Mouse (Mus musculus) left cerebral cortex, postnatal 14 days (tissue): ENCODE results near the gene Ablim1. TPM values are rescaled to one million over a fixed set of nuclear protein-coding genes. Genes with fewer than 3 reads are reported as not detected.

Experiments used
- DNase-seq, 2 experiments: peaks; one replicate each; pipeline ENCODE4 v3.0.0; 2021 to 2022; ENCODE audit warnings: low spot score in 2 of 2, mixed read lengths in 1 of 2
- intact Hi-C: fragments of 180-260 bp; cut with DNase I; formaldehyde crosslinking; loops from one replicate; pipeline ENCODE4 v1.15.1; 2025
- total RNA-seq, 2 experiments: library from RNA; stranded (reverse); gene quantifications; 2 replicates each; pipeline ENCODE4 v1.2.3; 2021

Gene Ablim1
- total RNA-seq, 2 experiments from 2014 or later, result 105 to 120 TPM

DNA sequence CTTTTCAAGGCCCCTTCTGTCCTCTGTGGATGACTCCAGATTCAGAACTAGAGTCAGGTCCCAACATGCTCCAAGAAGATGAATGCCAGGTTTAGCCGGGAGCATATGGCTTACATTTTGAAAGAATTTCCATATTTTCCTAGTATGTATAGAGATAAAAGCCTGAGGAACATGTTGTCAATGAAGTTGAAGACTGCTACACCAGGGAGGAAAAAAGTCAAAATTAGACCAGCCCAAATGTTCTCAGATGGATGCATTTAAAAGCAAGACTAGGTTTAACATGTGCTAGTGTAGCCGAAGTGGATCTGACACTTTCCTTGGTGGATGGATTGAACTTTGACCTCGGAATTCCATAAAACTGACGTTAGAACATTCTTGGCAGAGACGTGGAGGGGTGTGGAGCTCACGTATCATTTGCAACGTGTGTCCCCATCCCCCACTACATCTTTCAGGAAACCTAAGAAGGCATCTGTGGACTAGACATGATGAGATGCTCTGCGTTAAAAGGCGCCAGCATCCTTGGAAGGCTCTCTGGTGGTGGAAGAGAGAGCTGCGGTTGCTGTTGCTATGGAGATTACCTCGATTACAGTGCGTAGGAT is 37.7 kb upstream of the Ablim1 start:
- peak; percentile 41 to 73 for DNase-seq
- intact Hi-C loops, result no loop called here

DNA sequence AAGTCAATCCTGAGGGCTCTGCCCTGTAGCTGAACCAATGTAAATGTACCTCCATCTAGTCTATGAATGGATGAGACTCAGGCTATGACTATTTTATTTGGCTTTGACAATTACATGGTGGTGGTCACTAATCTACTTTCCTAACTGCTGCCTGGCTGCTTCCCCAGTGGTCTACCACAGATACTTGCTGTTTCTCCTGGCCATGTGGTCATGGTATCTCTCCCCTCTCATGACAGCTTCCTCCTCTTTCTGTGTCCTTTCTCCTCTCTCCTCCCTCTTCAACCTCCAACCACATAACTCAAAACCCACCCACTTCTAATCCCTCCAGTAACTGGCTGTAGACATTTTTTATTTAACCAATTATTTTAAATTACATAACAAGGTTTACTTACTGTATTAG is 34.4 kb upstream of the Ablim1 start:
- intact Hi-C loops, result no loop called here
- no peak for DNase-seq

DNA sequence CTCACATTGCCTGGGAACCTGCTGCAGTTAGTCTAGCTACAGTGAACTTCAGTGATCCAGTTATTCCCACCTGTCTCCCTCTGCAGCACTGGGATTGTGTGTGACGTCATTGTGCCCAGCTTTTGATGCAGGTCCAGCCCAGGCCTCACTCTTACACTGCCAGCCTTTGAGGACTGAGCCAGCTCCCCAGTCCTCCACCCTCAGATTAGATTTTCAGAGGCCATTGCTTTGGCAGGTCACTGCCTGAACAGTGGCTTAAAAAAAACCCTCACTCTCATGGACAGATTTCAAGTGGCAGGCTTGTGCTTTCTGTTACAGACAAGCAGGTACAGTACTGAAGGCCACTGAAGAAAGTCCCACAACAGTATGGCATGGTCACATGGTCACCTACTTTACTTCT is 30.0 kb upstream of the Ablim1 start:
- no peak for DNase-seq
- intact Hi-C loops, result no loop called here

DNA sequence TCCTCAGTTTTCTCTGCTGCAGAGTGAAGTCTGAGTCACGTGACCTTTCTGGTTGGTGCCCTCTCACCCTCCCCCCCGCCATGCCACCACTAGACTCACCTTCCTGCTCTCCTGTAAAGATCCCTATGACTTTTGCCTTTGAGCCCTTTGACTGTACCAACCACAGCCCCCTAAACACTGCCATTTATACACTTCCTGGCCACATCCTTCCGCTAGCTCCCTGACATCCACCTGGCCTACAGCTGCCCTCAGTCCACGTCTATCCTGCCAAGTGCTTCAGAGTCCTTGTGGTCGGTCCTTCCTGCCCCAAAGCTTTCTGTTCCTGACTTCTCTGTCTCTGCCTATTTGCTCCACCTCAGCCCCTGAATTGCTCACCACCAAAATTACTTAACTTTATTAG is 29.1 kb upstream of the Ablim1 start:
- intact Hi-C loops, result no loop called here
- DNase-seq, result no peak

DNA sequence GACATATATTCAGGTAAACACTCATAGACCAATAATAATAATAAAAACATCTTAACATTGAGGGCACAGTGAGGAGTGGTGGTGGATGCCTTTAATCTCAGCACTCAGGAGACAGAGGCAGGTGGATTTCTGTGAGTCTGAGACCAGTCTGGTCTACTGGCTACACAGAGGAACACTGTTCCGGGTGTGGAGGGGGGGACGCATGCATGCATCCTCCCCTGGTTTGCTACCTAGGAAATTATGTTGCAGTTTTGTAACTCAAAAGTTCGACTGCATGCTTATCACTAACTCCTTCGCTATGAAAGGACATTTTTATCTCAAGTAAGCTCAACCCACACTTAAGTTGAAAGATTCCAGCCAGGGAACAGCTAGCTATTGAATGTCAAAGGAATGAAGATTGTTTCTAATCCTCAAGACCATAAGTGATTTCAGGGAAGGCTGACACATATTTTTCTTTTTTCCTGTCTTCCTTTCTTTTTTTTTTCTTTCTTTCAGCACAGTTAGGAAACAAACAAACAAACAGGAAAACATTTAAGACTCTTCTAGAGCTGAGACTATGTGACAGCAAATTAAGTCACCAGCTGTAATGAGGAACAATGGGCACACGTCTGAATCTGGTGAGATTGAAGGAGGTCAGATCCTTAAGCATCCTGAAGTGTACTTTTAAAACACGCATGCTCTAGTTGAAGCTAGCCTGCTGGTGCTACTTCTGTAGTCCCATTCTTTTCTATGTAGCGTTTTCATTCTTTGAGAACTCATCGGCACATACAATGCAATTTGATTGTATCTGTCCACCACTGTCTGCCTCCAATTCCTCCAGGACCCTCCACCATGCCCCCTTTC is 26.4 kb upstream of the Ablim1 start:
- intact Hi-C loops, result no loop called here
- DNase-seq, result no peak

DNA sequence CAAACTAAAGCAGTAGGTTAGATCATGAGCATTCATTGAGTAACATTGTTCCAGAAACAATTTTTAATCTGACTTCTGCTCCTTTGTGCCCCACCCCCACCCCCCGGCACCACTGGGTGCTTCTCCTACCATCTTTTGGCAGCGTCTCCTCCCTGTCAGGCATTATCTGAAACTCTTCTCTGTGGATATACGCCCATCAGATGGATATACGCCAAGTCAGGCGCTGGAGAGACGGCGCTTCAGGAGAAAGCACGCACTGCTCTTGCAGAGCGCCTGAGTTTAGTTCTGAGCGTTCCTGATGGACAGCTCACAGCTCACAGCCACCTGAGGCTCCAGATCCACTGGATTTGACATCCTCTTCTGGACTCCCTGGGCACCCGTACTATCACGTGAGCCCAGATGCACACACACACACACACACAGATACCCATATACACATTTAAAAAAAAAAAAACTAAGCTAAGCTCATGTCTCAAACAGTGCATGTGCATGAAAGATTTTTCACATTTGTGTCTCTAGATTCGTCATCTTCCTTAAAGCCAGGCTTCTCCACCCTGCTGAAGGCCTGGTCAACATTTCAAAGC is 24.7 kb upstream of the Ablim1 start:
- peak in 1 of 2 experiments; percentile 46 for DNase-seq
- intact Hi-C loops, result no loop called here

DNA sequence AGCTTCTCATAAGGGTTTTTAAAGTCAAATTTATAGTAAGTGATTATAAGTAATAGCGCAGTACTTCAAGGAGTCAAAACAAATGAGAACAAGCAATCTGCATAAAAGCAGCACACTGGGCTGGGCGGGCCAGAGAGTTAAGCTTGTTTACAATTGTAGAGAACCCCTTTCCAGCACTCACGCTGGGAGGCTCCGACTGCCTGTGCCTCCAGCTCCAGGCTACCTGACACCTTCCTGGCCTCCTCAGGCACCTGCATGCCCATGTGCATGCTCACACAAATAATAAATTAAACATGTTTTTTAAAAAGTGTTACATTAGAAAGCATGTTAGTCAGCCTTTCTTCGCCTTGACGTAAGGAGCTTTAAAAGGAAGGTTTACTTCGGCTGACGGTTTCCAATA is 20.4 kb upstream of the Ablim1 start:
- intact Hi-C loops, result no loop called here
- DNase-seq, result no peak

DNA sequence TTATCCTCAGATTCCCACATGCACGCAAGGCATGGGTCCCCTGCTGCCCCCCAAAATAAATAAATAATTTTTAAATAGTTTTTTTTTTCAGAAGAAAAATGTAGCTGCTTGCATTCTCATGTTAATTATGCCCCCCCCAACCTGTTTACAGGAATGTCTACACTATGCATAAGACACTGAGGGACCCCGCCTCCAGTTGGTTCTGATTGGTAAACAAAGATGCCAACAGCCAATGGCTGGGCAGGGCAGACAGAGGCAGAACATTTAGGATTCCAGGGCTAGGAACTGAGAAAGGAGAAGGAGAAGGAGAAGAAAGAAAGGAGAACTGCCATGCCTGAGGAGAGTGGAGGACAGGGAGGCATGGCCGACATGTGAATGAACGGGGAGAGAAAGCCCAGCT is 18.6 kb upstream of the Ablim1 start:
- intact Hi-C loops, result no loop called here
- no peak for DNase-seq

DNA sequence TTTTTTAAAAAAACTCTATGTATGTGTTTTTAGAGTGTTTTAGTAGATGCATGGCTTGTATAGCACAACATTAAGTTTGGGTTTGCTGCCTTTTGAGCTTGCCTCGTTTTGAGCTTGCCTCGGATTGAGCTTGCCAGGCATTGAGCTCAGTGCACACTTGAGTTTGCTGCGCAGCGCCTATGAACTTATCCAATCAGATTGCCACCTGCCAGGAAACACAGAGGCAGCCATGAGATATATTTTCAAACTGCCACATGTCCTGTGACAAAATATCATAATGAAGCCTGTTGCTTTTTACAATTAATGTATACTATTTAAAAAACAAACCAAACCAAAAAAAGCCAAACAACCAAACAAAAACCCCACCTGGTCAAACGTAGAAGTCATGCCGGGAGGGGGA is 16.5 kb upstream of the Ablim1 start:
- intact Hi-C loops, result no loop called here
- DNase-seq, result no peak

DNA sequence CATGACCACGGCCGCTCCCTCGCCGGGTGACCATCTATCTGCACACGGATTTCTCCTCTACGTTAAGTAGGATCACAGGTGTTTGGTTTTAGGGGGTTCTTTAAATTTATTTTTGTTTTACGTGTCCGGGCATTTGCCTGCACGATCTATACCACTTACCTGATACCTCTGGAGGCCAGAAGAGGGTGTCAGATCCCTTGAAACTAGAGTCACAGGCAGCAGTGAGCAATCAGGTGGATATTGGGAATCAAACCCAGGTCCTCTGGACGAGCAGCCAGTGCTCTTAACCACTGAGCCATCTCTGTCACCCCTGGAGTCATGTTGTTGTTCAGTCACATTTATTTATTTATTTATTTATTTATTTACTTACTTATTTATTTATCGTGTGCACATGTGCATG is 15.6 kb upstream of the Ablim1 start:
- no peak for DNase-seq
- intact Hi-C loops, result no loop called here

DNA sequence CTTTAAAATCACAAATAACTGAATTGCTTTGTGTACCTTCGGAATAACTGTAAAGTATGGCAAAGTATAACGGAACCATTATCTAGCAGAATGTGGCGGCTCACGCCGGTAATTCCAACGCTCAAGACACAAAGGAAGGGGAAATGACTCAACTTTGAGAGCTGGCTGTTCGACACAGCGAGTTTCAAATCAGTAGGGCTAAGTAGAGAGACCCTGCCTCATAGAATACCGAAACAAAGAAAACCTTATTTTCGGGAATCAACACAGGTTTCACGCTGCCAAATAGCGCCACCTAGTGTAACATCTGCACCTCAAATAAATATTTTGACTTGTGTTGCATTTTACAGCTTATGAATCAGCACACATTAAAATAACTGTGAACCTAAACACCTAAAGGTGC is 14.1 kb upstream of the Ablim1 start:
- intact Hi-C loops, result loop anchor here (5.0 to 10.0 kb wide), 2 partner anchors 261 to 414 kb away; no protein-coding TSS in a partner anchor
- DNase-seq, result peak; percentile 44 to 54

DNA sequence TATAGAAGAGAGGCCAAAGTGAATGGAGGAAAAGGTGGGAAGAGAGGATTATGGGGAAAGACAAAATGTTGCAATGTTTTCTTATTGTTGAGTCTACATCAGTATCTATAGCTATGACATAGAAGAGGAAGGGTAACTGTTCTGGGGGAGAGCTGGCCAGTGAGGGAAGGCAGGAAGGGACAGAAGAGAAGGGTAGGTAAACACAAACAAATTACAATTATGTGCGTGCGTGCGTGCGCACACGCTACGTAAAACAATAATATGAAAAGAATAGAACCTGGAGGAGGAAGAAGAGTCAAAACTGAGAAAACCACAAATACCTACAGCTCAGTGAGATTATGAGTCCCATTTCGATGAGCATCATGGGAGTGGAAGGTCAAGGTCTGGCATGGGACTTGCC is 13.6 kb upstream of the Ablim1 start:
- no peak for DNase-seq
- intact Hi-C loops, result loop anchor here (5.0 to 10.0 kb wide), 2 partner anchors 261 to 413 kb away; no protein-coding TSS in a partner anchor

DNA sequence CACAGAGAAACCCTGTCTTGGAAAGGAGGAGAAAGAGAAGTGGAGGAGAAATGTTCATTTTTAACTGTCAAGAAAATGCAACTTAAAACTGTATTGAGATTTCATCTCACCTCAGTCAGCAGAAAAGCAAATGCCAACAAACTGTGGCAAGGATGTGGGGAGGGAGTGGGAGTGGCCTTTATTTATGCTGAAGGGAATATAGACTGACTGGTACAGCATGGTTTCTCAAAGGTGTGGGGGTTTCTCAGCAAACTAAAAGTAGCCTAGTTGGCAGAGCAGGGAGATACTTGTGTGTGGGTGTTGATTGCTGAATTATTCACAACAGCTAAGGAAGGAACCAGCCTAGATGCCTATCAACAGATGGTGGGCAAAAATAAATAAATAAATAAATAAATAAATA is 13.0 kb upstream of the Ablim1 start:
- intact Hi-C loops, result loop anchor here (5.0 to 10.0 kb wide), 2 partner anchors 260 to 413 kb away; no protein-coding TSS in a partner anchor
- DNase-seq, result peak in 1 of 2 experiments; percentile 30

DNA sequence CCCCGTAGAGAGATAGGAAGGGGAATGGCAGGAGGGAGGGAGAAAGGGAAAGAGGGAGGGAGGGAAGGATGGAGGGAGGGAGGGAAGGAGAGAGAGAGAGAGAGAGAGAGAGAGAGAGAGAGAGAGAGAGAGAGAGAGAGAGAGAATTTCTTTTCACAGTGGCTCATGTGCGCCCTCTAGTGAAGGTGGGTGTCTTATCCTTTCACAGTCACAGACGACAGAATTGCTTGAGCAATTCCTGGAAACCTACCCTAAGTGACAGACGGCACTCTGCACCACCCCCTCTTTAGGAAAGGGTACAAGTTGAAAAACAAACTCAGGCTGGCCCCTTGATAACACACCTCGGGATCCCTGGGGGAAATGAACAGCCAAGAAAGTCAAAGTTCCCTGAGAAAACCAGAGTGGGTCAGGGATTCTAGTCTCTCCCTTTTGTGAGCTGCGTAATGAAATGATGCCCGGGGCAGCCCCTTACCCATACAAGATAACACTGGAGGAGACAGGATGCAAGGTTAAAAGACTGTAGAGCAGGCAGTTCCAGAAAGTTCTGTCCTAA is 11.1 kb upstream of the Ablim1 start:
- peak; percentile 74 to 82 for DNase-seq
- intact Hi-C loops, result loop anchor here (2.0 to 10.0 kb wide), 3 partner anchors 165 to 411 kb away; no protein-coding TSS in a partner anchor

DNA sequence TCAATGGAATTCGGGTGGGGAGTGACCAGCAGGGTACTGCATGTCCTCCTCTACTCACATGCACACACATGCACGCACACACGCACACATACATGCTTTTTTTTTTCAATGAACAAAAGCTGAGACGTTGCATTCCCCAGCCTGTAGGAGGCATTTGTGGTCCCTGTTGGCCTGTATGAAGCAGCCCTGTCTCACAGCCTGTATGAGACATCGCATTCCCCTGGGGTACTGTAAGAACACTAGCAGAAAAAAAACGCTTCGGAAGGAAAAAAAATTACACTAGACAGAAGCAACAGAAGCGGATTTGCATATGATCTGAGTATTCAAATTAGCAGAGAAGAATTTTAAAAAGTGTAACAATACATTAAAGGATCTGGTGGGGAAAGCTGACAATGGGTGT is 8.4 kb upstream of the Ablim1 start:
- DNase-seq, result peak in 1 of 2 experiments; percentile 38
- intact Hi-C loops, result loop anchor here (10.0 kb wide), 1 partner anchor 408 kb away; no protein-coding TSS in a partner anchor

DNA sequence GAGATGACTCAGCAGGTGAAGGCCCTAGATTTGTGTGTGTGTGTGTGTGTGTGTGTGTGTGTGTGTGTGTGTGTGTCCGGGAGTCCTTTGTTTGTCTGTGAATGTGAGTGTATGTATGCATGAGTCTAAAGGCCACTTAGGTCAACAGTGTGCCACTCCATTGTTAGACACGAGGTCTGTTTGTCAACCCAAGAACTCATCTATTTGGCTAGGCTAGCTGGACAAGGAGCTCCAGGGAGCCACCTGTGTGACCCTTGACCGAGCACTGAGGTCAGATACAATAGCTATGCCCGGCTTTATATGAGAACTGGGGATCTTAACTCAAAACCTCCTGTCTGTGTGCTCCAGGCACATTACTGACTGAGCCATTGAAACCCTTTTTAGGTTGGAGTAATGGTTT is 7.8 kb upstream of the Ablim1 start:
- intact Hi-C loops, result loop anchor here (10.0 kb wide), 1 partner anchor 408 kb away; no protein-coding TSS in a partner anchor
- DNase-seq, result no peak

DNA sequence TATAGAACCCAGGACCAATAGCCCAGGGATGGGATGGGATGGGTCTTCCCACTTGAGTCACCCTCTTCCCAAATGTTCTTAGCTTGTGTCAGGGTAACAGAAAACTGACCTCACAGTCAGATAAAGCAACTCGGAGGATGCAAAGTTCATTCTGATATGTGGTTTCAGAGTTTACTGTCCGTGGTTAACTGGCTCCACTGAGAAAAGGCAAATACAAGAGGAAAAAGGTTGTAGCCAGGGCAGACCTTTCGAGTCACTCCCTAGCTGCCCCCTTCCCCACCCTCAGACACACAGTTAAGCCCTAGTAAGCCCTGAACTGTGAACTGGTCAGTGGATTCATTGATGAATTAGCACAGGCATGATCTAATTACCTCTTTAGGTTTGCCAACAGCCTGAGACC is 7.1 kb upstream of the Ablim1 start:
- intact Hi-C loops, result loop anchor here (10.0 kb wide), 1 partner anchor 407 kb away; no protein-coding TSS in a partner anchor
- DNase-seq, result no peak

DNA sequence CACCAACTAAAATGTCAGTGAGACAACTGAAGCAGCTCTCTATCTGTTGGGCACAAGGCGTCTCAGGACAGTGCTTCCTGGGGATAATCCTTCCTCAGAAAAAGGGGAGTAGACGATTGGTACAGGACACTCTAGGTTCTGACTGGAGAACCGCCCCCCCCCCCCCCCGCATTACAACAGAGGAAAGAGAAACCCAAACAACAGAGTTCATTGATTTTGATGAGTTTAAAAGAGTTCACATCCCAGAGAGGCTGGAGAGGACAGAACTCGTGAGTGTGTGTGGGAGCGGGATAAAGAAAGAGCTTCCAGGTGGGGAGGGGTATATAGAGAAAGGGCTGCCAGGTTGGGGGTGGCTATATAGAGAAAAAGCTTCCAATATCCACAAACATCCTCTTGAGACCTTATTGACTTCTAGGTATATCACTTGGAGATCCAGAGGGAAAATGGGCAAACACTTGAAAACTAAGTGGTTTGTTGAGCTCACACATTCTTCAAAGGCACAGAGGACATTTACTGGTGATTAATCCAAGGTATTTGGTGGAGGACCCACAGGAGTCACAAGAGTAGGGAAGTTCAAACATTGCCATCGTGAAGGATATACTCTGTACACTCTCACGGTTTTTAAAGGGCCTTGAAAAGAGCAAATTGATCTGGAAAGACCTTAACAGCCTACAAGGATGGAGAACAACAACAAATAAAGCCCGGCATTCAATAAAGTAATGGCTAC is 6.1 kb upstream of the Ablim1 start:
- intact Hi-C loops, result loop anchor here (10.0 kb wide), 1 partner anchor 406 kb away; no protein-coding TSS in a partner anchor
- DNase-seq, result no peak

DNA sequence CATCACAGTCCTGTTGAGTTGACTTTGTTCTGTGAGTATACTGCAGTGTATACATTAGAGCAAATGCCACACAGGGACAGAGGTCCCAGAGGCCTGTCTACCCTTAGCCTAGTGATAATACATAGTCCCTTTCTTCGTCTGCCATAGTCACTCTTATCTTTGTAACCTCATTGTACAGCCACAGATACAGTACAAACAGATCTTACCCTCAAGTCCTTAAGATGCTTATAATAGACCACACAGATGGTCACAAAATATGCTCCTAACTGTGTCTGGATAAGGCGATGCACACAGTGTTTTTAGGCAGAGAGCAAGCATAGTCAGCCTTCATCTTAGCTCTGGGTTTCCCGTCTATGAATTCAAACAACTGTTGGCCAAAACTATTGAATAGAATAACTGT is 1.9 kb upstream of the Ablim1 start:
- intact Hi-C loops, result loop anchor here (10.0 kb wide), 1 partner anchor 82 kb away; no protein-coding TSS in a partner anchor
- DNase-seq, result no peak
